Mouse (Mus musculus) midbrain, embryonic 11.5 days (tissue): ENCODE data around the gene Elmod3. TPM values are rescaled to one million over a fixed set of nuclear protein-coding genes. Genes with fewer than 3 reads are reported as not detected.

Experiments
- ATAC-seq: fragments of 200-750 bp; cut with Nextera tagmentation; 2 replicates; pipeline ENCODE4 v1.8.0; 2017; ENCODE audit warnings: moderate TSS enrichment, moderate library complexity; ENCODE audit not compliant: low FRiP score
- DNase-seq: peaks from one replicate; pipeline ENCODE4 v3.0.0; 2015; ENCODE audit warnings: low spot score; ENCODE audit errors: missing footprints
- H3K27ac ChIP-seq: fragments of 300-500 bp; sonication (generic); 2 replicates; pipeline ENCODE4 v1.5.1; 2014; ENCODE audit warnings: low read depth, low read length
- H3K27me3 ChIP-seq: fragments of 300-500 bp; sonication (generic); 2 replicates; pipeline ENCODE4 v1.6.1; 2014; ENCODE audit warnings: mild to moderate bottlenecking, low read length, moderate library complexity, mixed read lengths; ENCODE audit not compliant: control insufficient read depth, insufficient read depth
- H3K36me3 ChIP-seq: fragments of 300-500 bp; sonication (generic); 2 replicates; pipeline ENCODE4 v1.6.1; 2014; ENCODE audit warnings: mild to moderate bottlenecking, low read length, moderate library complexity, mixed read lengths; ENCODE audit not compliant: control insufficient read depth, insufficient read depth
- H3K4me1 ChIP-seq: fragments of 300-500 bp; sonication (generic); 2 replicates; pipeline ENCODE4 v1.6.1; 2014; ENCODE audit warnings: low read length; ENCODE audit not compliant: control insufficient read depth, insufficient read depth
- H3K4me2 ChIP-seq: fragments of 300-500 bp; sonication (generic); 2 replicates; pipeline ENCODE4 v1.6.1; 2014; ENCODE audit warnings: mild to moderate bottlenecking, moderate library complexity
- H3K4me3 ChIP-seq: fragments of 300-500 bp; sonication (generic); 2 replicates; pipeline ENCODE4 v1.5.1; 2014; ENCODE audit warnings: low read depth, low read length
- H3K9ac ChIP-seq: fragments of 300-500 bp; sonication (generic); 2 replicates; pipeline ENCODE4 v1.6.1; 2014; ENCODE audit warnings: low read length
- H3K9me3 ChIP-seq: fragments of 300-500 bp; sonication (generic); 2 replicates; pipeline ENCODE4 v1.6.1; 2016; ENCODE audit warnings: low read length; ENCODE audit not compliant: control insufficient read depth
- WGBS: fragments of 180-500 bp; shearing (Covaris S2); extraction: QIAGEN DNeasy Blood & Tissue Kit; methylation state at CpG from one replicate; pipeline ENCODE4 v1.1.7; 2014; 5-methylcytosine and 5-hydroxymethylcytosine counted together
- polyA plus RNA-seq: library from polyadenylated mRNA; unstranded; fragments of >200 nt; fragmentation: Nextera tagmentation; extraction: Ambion mirVana; gene quantifications from 2 replicates; pipeline ENCODE4 v1.2.1, GENCODE M21; 2014

Gene Elmod3
- polyA plus RNA-seq, 1 experiment from 2014 or later: 15.4 TPM

DNA sequence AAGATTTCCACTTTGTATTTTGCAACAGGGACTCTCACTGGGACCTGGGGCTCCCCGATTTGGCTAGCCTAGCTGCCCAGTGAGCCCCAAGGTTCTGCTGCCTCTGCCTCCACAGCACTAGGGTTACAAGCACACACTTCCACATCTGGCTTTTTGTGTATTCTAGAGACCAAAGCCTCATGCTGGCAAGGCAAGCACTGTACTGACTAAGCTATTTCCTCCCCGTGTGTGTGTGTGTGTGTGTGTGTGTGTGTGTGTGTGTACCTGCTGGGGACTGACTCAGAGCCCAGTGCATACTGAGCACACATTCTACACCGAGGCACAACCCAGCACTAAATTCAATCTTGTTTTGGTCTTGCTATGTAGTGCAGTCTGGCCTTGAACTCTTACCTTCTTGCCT lies 11.5 kb downstream of the Elmod3 start:
- Histone ChIP-seq H3K36me3 (no peaks in the 10 kb centered on the region), H3K27ac (no peak overlapping the region), H3K9ac (no peak overlapping the region), H3K9me3 (no peaks in the 10 kb centered on the region), H3K27me3 (no peaks in the 10 kb centered on the region), H3K4me2 (no peak overlapping the region), H3K4me1 (no peaks in the 10 kb centered on the region), H3K4me3 (no peak overlapping the region)
- 90% methylated on average over 3 of the region's 3 CpGs for WGBS
- DNase-seq (no peak), ATAC-seq (no peak)

- H3K4me3 ChIP-seq: no peak overlapping the region
- no peaks in the 10 kb centered on the region for H3K4me1 ChIP-seq
- no peak overlapping the region for H3K9ac ChIP-seq
- DNase-seq (no peak), ATAC-seq (no peak)
- WGBS: 90% methylated on average over 11 of the region's 11 CpGs
- H3K9me3 ChIP-seq: no peaks in the 10 kb centered on the region
- H3K36me3 ChIP-seq: no peaks in the 10 kb centered on the region
- no peak overlapping the region for H3K4me2 ChIP-seq
- H3K27me3 ChIP-seq: no peaks in the 10 kb centered on the region
- no peak overlapping the region for H3K27ac ChIP-seq
Measured at GRCm38 (mm10) chr6:72584154-72584553, 14.1 kb downstream of the Elmod3 start.

DNA sequence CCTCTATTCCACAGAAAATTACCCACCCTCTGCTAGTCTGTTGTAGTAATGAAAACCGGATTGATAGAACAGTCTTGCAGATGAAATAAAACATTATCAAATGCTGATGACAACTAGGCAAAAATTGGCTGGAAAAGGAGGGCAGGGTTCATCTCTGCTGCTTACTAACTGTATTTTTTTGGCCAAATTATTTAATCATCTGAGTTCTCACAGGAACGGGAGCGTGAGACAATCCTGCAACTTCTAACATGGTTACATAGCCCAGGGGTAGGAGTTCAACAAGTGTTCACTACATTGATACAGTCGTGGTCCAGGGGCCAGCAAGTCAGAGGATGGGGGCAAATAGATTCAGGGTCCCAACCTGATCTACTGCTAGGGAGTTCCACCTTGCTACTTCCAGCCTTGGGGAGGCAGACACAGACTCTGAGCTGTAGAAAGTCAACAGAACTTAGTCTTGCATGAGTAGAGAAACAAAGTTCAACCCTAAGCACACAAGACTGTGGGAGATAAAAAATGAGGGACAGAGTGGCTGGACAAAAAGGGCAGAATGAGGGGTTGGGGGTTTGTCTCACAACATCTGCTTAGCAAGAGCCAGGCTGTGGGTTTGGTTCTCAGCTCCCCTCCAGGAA lies 14.9 kb downstream of the Elmod3 start:
- no peak overlapping the region for H3K9ac ChIP-seq
- no peak overlapping the region for H3K27ac ChIP-seq
- H3K4me2 ChIP-seq: no peak overlapping the region
- H3K27me3 ChIP-seq: no peaks in the 10 kb centered on the region
- DNase-seq: no peak
- no peaks in the 10 kb centered on the region for H3K9me3 ChIP-seq
- no peaks in the 10 kb centered on the region for H3K4me1 ChIP-seq
- H3K36me3 ChIP-seq: no peaks in the 10 kb centered on the region
- H3K4me3 ChIP-seq: no peak overlapping the region
- no peak for ATAC-seq
- 87% methylated on average over 4 of the region's 4 CpGs for WGBS

DNA sequence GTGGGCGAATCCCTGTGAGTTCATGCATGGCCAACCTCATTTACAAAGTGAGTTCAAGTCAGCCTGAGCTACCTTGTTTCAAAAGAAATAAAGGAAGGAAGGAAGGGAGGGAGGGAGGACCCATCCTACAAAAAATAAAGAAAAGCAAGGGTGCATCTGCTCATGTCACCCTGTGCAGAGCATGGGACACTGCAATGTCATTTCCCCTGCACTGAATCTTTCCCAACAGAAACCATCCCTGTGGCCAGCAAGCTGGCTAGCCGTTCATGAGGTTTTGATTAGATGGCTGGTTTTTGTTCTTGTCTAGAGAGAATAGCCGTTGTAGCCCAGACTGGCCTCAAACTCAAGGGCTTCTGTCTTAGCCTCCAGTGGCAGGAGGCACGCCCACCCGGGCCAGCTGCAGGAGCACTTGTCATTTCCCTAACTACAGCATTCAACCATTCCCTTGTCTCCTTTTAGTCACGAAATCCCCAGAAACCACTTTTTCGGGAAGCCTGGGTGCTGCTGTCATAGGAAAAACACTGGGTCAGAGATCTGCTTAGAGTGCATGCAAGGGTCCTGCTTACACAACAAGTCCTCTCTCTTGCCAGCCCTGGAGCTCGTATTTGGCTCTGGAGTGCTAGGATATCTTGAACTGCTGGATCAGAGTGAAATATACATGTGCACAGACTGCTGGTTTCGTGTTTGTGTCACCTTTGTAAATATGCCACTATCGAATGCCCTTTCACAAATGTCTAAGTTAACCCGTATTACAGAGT lies 16.4 kb downstream of the Elmod3 start:
- Histone ChIP-seq H3K9ac (no peak overlapping the region), H3K4me1 (no peaks in the 10 kb centered on the region), H3K4me3 (no peak overlapping the region), H3K36me3 (no peaks in the 10 kb centered on the region), H3K9me3 (no peaks in the 10 kb centered on the region), H3K27me3 (no peaks in the 10 kb centered on the region), H3K27ac (no peak overlapping the region), H3K4me2 (no peak overlapping the region)
- ATAC-seq (no peak), DNase-seq (no peak)
- WGBS: 79% methylated on average over 11 of the region's 11 CpGs

GRCm38 (mm10) chr6:72576041-72576440 lies 22.2 kb downstream of the Elmod3 start:
- no peak for ATAC-seq
- Histone ChIP-seq H3K9me3 (no peaks in the 10 kb centered on the region), H3K9ac (no peak overlapping the region), H3K27me3 (no peaks in the 10 kb centered on the region), H3K4me3 (no peak overlapping the region), H3K4me1 (no peaks in the 10 kb centered on the region), H3K4me2 (no peak overlapping the region), H3K27ac (no peak overlapping the region), H3K36me3 (no peaks in the 10 kb centered on the region)
- no peak for DNase-seq
- WGBS: 96% methylated on average over 3 of the region's 3 CpGs

DNA sequence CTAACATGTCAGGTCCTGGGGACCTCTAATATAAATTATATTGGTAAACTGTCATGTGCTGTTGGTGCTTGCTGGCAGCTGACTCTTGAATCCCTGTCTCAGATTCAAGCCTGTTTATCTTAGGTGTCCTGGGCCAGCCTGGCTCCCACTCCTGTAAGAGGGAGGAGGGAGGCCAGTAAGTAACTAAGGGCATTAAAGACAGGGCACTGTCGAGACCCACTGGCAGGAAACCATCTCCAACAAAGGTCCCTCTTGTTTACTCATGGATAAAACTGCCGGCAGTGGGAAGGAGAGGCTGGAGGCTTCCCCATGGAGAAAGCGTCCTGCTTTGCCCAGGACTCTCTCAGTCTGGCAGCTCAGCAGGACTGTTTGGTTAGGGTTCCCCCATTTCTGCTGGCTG lies 26.4 kb downstream of the Elmod3 start:
- no peaks in the 10 kb centered on the region for H3K36me3 ChIP-seq
- H3K27ac ChIP-seq: no peak overlapping the region
- DNase-seq (no peak), ATAC-seq (no peak)
- no peaks in the 10 kb centered on the region for H3K4me1 ChIP-seq
- H3K9me3 ChIP-seq: no peaks in the 10 kb centered on the region
- H3K27me3 ChIP-seq: no peaks in the 10 kb centered on the region
- WGBS: 56% methylated on average over 3 of the region's 3 CpGs
- H3K4me2 ChIP-seq: no peak overlapping the region
- H3K4me3 ChIP-seq: no peak overlapping the region
- no peak overlapping the region for H3K9ac ChIP-seq

DNA sequence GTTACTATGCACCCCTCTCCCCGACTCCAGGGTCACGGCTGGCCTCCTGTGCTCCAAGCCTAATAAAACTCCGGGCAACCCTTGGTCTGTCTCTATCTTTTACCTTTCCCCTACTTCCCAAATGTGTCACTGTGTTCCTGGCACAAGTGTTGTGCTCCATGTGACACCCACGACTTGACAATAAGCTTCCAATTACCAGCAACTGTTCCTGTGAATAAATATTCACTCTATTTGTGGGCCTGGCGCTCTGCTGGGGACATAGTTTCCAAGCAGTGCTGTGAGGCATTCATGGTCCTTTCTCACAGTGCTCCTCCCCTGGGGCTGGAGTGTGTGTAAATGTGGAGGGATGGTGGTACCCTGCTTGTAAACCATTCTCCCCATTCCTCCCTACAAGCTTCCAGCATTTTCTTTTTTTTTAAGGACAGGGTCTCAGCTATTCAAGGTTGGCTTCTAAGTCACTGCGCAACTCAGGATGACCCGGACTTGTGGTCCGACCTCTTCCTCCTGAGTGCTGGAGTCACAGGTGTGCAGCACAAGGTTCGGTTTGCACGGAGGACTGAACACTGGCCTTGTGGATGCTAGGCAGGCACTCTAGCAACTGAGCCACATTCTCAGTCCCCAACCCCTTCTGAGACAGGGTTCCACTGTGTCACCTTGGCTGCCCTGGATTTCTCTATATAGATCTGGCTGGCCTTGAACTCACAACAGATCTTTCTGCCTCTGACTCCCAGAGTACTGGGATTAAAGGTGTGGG lies 27.4 kb downstream of the Elmod3 start:
- Histone ChIP-seq H3K4me3 (no peak overlapping the region), H3K4me1 (no peaks in the 10 kb centered on the region; the same call in 1 of the 2 replicates), H3K9me3 (no peaks in the 10 kb centered on the region), H3K9ac (no peak overlapping the region), H3K4me2 (no peak overlapping the region), H3K27ac (no peak overlapping the region), H3K27me3 (no peaks in the 10 kb centered on the region), H3K36me3 (no peaks in the 10 kb centered on the region)
- 91% methylated on average over 10 of the region's 10 CpGs for WGBS
- DNase-seq (no peak), ATAC-seq (no peak)

DNA sequence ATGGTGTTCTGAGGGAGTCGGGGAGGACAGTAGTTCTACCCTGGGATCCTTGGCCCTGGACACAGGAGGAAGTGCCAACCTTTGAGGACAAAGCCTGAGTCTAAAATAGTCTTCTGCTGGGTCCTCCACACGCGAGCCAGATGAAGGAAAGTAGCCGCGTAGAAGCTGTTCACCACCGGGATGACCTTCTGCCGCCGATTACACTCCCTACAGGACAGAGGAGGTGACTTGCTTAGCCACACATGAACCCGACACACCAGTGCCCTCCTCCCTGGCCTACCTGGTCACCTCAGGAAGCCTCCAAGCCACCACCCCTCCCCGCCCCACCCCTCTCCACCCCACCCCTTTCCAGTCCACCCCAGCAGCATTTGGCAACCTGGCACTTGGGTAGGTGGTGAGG lies 29.5 kb downstream of the Elmod3 start:
- Histone ChIP-seq H3K36me3 (no peaks in the 10 kb centered on the region), H3K9me3 (no peaks in the 10 kb centered on the region), H3K4me3 (no peak overlapping the region), H3K4me2 (no peak overlapping the region), H3K27me3 (no peaks in the 10 kb centered on the region), H3K9ac (no peak overlapping the region), H3K27ac (no peak overlapping the region), H3K4me1 (no peaks in the 10 kb centered on the region; the same call in 1 of the 2 replicates)
- WGBS: 90% methylated on average over 10 of the region's 10 CpGs
- no peak for DNase-seq
- no peak for ATAC-seq

DNA sequence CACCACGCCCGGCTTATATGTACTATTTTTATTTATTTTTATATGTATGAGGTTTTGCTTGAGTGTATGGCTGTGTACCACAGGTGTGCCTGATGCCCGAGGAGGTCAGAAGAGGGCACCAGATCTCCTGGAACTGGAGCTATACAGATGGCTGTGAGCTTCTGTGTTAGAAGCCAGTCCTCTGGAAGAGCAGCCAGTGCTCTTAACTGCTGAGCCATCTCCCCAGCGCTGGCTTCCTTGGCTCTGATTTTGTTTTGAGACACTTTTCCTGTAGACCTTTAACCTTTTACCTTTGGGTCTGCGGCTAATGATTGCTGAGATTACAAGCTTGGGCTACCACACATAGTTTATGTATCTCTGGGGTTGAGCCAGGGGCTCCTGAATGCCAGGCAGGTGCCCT lies 30.7 kb downstream of the Elmod3 start:
- no peak overlapping the region for H3K4me2 ChIP-seq
- no peak overlapping the region for H3K27ac ChIP-seq
- no peaks in the 10 kb centered on the region for H3K27me3 ChIP-seq
- H3K4me1 ChIP-seq: no peaks in the 10 kb centered on the region; the same call in 1 of the 2 replicates
- no peak for ATAC-seq
- DNase-seq: no peak
- no peak overlapping the region for H3K9ac ChIP-seq
- H3K9me3 ChIP-seq: no peaks in the 10 kb centered on the region
- no peaks in the 10 kb centered on the region for H3K36me3 ChIP-seq
- WGBS: 93% methylated on average over 5 of the region's 5 CpGs
- no peak overlapping the region for H3K4me3 ChIP-seq
